Mouse (Mus musculus): ENCODE results near the gene E130308A19Rik. TPM values are rescaled to one million over a fixed set of nuclear protein-coding genes. Genes with fewer than 3 reads are reported as not detected.
A peak's percentile ranks its signal among the peaks of the same experiment; 100 is the strongest.

The E130308A19Rik gene
- total RNA-seq (2012; rRNA removed): 2.4 and 3.4 TPM in 2 replicates
- 2.3 and 2.4 TPM in 2 replicates for total RNA-seq (2014; rRNA removed)
- polyA plus RNA-seq (2012; ENCODE audit: insufficient read length, low read depth): 2.3 and 3.1 TPM in 2 replicates

- peaks cover 6% of the 10 kb centered on the region for H3K9me3 ChIP-seq (replicated peaks; ENCODE audit: low read length)
- peak within 1 kb of the TSS; percentile 80 for H3K9ac ChIP-seq (ENCODE audit: insufficient read depth, low read depth)
- H3K4me3 ChIP-seq (replicated peaks in 1 of 3; ENCODE audit: low read depth in 2 of 3, low read length in 2 of 3, poor library complexity in 1 of 3): peak within 1 kb of the TSS; percentile 72 to 89 (median 78)
- peak; percentile 80 for DNase-seq (ENCODE audit: extremely low read depth)
- no peak within 1 kb of the TSS; the same call in 1 of the 2 replicates for H3K27ac ChIP-seq (ENCODE audit: insufficient read depth, low read depth)
- no peaks in the 10 kb centered on the region for H3K79me2 ChIP-seq (replicated peaks; ENCODE audit: control insufficient read depth, extremely low read depth, insufficient read depth, poor library complexity, severe bottlenecking)
- in situ Hi-C loops (cut with MboI; ENCODE audit: low pct_ligation_motif_present, low pct_unique_long_range_greater_than_20kb, low sequenced_read_pairs) (no loop called here), dilution Hi-C loops (cut with MboI; ENCODE audit: extremely low pct_ligation_motif_present, extremely low pct_unique_long_range_greater_than_20kb, low sequenced_read_pairs) (no loop called here)
- no peaks in the 10 kb centered on the region for H3K36me3 ChIP-seq (replicated peaks in 1 of 2; ENCODE audit: control insufficient read depth in 1 of 2, insufficient read depth in 1 of 2, low read length in 1 of 2)
- H3K27me3 ChIP-seq (replicated peaks): no peaks in the 10 kb centered on the region
- peak within 1 kb of the TSS; percentile 75 for H3K4me2 ChIP-seq (ENCODE audit: insufficient read depth, low read depth, poor library complexity, severe bottlenecking)
- H3K4me1 ChIP-seq (ENCODE audit: control insufficient read depth in 1 of 2, insufficient read depth in 2 of 2): peaks cover 4 to 23% of the 10 kb centered on the region in 2 experiments; a peak in 2 of 4 replicates
- TF ChIP-seq MEF2A (IDR thresholded peaks at IDR 0.05; ENCODE audit: borderline replicate concordance, low read depth, low read length) (no peak), GABPA (IDR thresholded peaks at IDR 0.05; ENCODE audit: insufficient replicate concordance, low read depth, low read length) (no peak), SIN3A (IDR thresholded peaks at IDR 0.05; ENCODE audit: low read length) (0 out of 2 replicates have a peak, but pooled peaks have one; percentile 36), E2F4 (IDR thresholded peaks at IDR 0.05; ENCODE audit: insufficient replicate concordance, low read depth, low read length) (no peak), TBP (conservative IDR thresholded peaks at IDR 0.05; ENCODE audit: low read depth, low read length) (0 out of 2 replicates have a peak, but pooled peaks have one; percentile 33), KAT2A (IDR thresholded peaks at IDR 0.05; ENCODE audit: insufficient replicate concordance, low read length) (no peak), CHD1 (IDR thresholded peaks at IDR 0.05; ENCODE audit: low read depth, low read length) (no peak), ELF1 (IDR thresholded peaks at IDR 0.05; ENCODE audit: low read depth, low read length) (peak; percentile 78), JUND (conservative IDR thresholded peaks at IDR 0.05; ENCODE audit: low read depth, low read length) (no peak), HCFC1 (IDR thresholded peaks at IDR 0.05; ENCODE audit: low read depth, low read length) (peak; percentile 63), ETS1 (conservative IDR thresholded peaks at IDR 0.05; ENCODE audit: low read depth, low read length) (no peak), TCF12 (IDR thresholded peaks at IDR 0.05; ENCODE audit: low read depth, low read length) (peak; percentile 49), UBTF (IDR thresholded peaks at IDR 0.05; ENCODE audit: low read depth, low read length) (peak; percentile 70; the same call in 1 of the 2 replicates), RCOR1 (conservative IDR thresholded peaks at IDR 0.05; ENCODE audit: low read depth, low read length) (no peak), USF1 (IDR thresholded peaks at IDR 0.05; ENCODE audit: low read depth, low read length) (no peak), CHD2 (IDR thresholded peaks at IDR 0.05; ENCODE audit: low read length) (no peak), MAX (IDR thresholded peaks at IDR 0.05; ENCODE audit: low read length) (no peak), IRF4 (IDR thresholded peaks at IDR 0.05; ENCODE audit: low read depth, low read length) (no peak), BHLHE40 (IDR thresholded peaks at IDR 0.05; ENCODE audit: low read depth, low read length) (peak; percentile 63), JUN (IDR thresholded peaks at IDR 0.05; ENCODE audit: insufficient read depth, low read depth, low read length) (no peak), SMC3 (IDR thresholded peaks at IDR 0.05; ENCODE audit: low read depth, low read length) (no peak), EP300 (IDR thresholded peaks at IDR 0.05; ENCODE audit: low read length) (no peak), POLR2A (IDR thresholded peaks at IDR 0.05; ENCODE audit: low read depth, low read length) (peak; percentile 87), ZC3H11A (IDR thresholded peaks at IDR 0.05; ENCODE audit: low read depth, low read length) (no peak), PAX5 (IDR thresholded peaks at IDR 0.05; ENCODE audit: low read length) (no peak), NRF1 (IDR thresholded peaks at IDR 0.05; ENCODE audit: low read depth, low read length) (peak; percentile 58), MXI1 (IDR thresholded peaks at IDR 0.05; ENCODE audit: low read depth, low read length) (peak; percentile 80; the same call in 1 of the 2 replicates), ZMIZ1 (IDR thresholded peaks at IDR 0.05; ENCODE audit: low read depth, low read length) (peak; percentile 65), RAD21 (IDR thresholded peaks at IDR 0.05; ENCODE audit: low read depth, low read length) (no peak), MAZ (IDR thresholded peaks at IDR 0.05; ENCODE audit: low read depth, low read length) (no peak), USF2 (conservative IDR thresholded peaks at IDR 0.05; ENCODE audit: low read depth, low read length) (no peak), MYC (IDR thresholded peaks at IDR 0.05; ENCODE audit: low read depth, low read length) (no peak), NELFE (IDR thresholded peaks at IDR 0.05; ENCODE audit: low read depth, low read length) (peak; percentile 73; the same call in 1 of the 2 replicates), CTCF (conservative IDR thresholded peaks at IDR 0.05 in 1 of 2, IDR thresholded peaks at IDR 0.05 in 1 of 2; ENCODE audit: low read depth in 2 of 2, low read length in 2 of 2) (peak in 1 of 2 experiments; percentile 18; a peak in 2 of 4 replicates), ZKSCAN1 (IDR thresholded peaks at IDR 0.05; ENCODE audit: borderline replicate concordance, low read depth, low read length) (no peak), POLR2AphosphoS2 (IDR thresholded peaks at IDR 0.05; ENCODE audit: low read depth, low read length) (no peak), MAFK (IDR thresholded peaks at IDR 0.05; ENCODE audit: insufficient replicate concordance, low read length) (no peak), ZNF384 (IDR thresholded peaks at IDR 0.05; ENCODE audit: low read depth, low read length) (no peak)
These were observed at the start of gene E130308A19Rik for GRCm38 (mm10) chr4:59625998-59626910. E130308A19Rik (plus strand) TSS chr4:59626211.

Measured in CH12.LX (cell line).